Mouse (Mus musculus): ENCODE results near the gene Slmap.
"Not testable (repeated sequence)": the region's sequence is repeated elsewhere in the genome, so short reads cannot be mapped to it uniquely, and the experiment has no call there.

The Slmap gene

GRCm38 (mm10) chr14:26466544-26467125 is 68.1 kb downstream of the Slmap start:
- DNase-seq = no peak

DNA sequence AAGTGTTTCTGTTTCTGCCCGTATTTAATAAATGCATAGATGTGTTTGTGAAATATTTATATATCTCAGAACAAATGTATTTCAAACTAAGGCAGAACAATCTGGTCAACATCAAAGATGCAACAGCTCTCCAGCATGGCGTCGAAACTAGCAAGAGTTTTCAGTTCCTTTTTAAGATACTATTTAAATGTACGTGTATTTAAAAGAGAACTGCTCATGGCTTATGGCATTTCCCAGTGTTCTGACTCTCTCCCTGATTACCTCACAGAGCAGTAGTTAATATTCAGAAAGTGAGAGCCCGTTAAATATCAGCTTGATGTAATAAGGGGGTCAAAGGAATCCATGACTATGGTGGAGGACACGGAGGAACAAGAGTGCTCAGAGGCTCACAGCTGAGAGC is 68.8 kb downstream of the Slmap start:
- no peak for DNase-seq

DNA sequence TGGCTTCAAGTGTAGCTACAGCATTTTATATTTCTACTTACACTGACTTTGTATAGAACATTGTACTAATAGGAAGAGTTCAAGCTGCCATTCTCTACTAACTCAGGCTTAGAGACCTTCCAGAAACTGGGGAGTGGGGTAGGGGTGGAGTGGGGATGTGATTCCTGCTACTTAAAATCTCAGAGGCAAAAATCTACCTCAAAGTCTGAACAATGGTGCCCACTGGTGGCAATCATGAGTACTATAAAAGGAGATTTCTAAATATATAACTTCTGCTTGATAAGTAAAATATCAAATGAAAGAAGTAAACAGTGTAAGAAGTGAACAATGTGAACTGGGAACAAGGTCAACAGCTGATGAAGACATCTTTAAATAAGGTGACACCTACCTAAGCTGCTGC is 75.2 kb downstream of the Slmap start:
- DNase-seq = no peak

GRCm38 (mm10) chr14:26454851-26455250 is 79.9 kb downstream of the Slmap start:
- DNase-seq = no peak

DNA sequence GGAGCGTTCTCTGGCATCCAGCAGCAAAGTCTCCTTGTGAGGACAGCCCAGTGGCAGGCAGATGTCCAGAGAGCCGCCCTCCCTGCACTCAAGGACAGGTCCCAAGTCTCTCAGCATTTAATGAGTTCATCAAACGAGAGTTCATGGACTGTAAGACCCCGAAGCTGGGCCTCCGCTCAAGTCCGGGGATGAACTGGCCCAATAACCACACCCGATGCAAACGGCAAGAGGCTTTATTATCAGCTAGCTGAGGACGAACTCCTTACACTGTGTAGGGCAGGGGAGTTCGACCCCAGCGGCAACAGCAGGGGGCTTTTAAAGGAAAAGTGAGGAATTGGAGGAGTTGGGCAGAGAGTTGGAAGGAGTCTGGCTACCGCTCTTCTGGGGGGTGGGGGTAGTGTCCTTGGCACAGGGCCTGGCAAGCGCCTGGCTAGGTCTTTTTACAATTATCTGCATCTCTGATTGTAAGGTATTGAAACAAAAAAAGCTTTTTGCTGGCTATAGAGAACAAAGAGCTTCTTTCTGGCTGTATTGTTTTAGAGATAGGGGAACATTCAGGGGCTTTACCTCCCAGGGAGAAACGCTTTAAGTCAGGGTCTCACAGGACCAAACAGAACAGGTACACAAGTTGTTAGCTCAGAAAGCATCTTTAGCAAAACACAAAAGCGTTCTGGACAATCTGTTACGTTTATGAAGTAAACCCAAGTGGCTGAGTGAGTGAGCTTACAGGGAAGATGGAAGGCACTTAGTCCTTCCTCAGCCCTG is 84.5 kb downstream of the Slmap start:
- no peak for DNase-seq

DNA sequence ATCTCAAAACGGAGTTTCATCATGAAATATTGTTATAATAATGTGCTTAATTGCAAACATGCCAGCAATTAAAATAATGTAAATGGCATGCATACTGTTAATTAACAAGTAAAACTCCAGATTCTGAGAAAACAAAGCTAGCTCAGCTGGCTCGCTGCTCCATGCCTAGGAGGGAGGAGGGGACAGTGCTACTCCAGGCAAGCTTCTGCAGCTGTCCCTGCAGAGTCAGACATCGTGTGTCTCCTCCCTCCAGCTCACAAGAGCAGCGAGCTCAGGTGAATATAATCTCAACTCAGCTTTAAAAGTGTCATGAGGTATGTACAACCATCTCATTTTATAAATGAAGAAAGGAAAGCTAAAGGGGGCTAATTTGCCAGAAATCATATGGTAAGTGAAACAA is 86.2 kb downstream of the Slmap start:
- DNase-seq = no peak

DNA sequence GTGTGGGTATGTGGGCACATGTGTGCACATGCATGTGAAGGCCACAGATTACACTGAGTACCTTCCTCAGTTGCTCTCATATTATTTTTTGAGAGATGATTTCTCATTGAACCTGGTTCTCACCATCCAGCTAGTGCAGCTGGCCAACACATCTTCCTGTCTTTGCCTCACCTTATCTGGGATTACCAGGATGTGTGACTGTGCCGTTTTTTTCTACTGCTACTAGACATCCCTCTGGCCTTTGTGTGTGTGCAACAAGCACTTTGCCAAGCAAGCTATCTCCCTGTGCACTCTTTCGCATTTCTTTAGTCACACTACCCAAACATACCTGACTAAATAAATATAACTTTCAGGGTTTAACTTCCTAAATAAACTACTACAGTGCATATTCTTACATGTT is 87.5 kb downstream of the Slmap start:
- DNase-seq = no peak

DNA sequence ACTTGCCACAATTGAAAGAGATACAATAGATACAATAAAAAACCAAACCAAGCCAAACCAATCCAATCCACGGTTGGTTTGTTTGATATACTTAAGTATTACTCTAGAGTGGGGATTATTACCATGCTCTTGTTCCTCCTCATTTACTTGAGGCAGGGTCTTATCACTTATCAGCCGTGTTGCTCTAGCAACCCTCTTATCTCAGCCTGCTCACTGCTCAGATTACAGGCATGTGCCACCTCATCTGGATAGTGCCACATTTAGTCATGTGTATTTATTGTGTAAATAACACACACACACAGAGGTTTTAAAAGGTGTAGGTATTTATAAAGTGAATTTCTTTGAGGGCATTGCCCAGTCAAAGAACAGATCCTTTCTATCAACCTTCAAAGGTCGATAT is 88.2 kb downstream of the Slmap start:
- DNase-seq = no peak

DNA sequence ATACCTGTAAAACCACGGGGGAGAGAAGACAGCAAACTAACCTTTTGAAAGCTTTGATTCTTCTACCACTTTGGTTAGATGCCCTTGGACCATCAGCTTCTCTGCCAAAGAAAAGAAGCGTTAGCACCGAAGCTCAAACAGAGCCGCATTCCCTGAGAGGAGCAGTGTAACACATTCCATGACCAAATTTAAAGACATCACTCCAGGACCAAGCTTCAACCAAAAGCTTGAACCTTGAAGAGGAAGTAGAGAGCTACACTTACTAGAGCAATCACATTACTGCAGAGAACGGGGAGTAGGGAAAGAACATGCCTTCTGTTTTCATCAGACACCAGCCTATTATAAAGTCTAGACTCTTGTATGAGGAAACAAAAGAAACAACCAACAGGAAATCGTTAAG is 92.2 kb downstream of the Slmap start:
- DNase-seq = no peak

DNA sequence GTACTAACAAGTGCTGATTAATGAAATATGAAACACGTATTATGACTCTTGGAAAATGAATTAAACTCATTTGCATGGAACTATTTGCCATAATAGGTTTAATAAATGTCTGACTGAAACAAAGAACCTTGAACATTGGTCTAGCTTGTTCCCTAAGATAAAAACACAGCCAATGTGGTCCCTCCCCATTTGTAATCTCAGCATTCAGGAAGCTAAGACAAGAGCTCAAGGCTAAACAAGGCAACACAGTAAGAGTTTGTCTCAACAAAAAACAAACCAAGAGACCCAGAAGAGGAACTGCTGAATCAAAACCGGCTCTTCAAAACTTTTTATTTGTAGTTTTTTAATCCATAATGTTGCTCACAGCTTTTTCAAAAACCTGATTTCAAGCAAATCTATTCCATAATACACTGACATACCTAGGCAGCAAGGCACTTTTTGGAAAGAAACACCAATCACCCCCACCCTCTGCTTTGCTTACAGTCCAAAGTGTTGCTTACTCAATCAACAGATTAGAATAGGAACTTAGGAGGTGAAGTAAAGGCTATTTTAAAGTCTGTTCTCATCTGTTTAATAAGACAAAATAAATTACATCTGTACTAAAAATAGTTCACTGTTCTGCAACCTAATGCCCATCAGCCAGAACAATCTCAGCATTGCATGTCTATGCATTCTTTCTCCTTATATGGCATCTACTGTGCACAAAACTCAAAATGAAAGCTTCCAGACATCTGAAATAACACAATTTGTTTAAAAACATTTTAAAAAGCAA is 93.5 kb downstream of the Slmap start:
- no peak for DNase-seq

- no peak for DNase-seq
These were observed 94.7 kb downstream of the Slmap start for GRCm38 (mm10) chr14:26439996-26440395.

- no peak for DNase-seq
These were observed 97.0 kb downstream of the Slmap start for GRCm38 (mm10) chr14:26437771-26438170.

DNA sequence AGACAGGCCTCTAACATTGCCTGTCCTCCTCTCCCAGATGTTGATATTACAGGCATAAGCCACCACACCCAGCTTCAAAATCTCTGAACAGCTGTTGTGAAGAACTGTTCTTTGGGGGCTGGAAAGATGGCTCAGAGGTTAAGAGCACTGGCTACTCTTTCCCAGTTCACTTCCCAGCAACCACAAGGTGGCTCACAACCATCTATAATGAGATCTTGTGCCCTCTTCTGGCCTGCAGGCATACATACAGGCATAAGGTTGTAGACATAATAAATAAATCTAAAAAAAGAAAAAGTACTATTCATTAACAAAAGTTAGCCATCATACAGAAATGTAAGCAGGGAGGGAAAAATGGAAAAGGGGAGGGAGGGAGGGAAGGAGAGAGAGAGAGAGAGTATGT is 98.4 kb downstream of the Slmap start:
- no peak for DNase-seq

DNA sequence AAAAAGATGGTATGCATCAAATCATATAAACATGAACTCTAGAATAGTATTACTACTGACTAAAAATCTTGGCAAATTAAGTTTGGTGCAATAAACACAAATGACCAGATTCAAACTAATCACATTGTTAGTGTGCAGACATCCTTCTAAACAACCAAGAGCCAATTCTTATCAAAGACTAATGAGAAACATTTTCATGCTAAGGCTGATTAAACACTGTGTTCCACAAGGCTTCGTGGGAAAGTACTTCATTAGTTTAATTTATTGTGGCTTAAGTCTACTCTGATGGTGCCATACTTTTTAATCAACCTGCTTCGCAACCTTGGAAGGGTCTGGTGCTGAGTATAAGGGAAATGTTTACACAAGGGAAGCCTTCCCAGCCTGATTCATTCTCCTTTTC is 102.4 kb downstream of the Slmap start:
- no peak for DNase-seq

DNA sequence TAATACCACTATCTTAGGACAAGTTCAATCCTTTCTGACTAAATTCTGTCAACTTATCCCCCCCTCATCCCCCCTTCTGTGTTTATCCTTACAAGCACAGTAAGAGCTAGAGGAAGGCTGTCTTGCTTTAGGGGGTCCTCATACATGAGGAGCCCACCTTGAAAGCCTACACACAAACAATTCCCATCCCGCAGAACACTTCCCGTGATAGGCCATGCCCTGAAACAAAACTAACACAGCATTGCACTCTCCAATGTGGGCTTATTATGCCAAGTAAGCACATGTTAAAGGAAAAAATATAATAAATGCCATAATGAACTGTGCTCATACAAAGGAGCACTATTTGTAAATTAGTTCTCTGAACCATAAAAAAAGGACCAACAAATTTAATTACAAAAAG is 102.8 kb downstream of the Slmap start:
- no peak for DNase-seq

- DNase-seq = no peak
These were observed 114.5 kb downstream of the Slmap start for GRCm38 (mm10) chr14:26420231-26420630.

GRCm38 (mm10) chr14:26417956-26418355 is 116.8 kb downstream of the Slmap start:
- DNase-seq = no peak

- no peak for DNase-seq
These were observed 117.6 kb downstream of the Slmap start for GRCm38 (mm10) chr14:26417088-26417487.

DNA sequence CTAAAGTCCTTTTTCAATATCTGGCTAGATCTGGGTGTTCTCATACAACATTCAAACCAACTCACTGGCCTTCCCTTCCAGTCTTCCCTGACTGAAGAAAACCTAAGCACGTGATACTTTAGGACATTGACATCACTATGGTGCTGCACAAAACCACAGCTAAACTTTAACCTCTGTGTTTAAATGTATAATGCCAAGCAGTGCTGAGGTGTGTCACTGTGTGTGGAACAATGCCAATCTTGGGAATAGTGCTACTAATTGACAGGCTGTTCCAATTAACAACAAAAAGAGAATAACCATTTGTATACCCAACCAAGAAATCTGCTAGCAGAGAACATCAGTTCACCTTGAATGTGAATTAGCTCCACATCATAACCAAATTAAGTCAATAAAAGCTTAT is 121.2 kb downstream of the Slmap start:
- no peak for DNase-seq

DNA sequence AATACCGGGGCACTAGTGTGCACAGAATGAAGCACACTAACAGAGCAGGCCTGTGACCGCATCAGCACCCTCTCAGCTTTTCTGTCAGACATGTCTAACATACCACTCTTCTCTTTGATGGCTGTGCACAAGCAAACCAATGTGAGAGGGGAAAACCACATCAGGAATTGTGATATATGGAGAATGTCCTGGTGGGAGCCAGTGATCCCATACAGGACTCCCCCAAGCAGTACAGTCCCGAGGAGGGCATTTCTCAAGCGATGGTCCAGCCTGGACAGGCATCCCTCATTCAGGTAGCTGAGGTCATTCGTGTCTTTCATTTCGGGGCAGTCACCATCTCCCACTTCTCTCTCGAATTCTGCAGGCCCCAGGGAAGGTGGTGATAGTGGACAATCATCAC is 128.0 kb downstream of the Slmap start:
- no peak for DNase-seq

DNA sequence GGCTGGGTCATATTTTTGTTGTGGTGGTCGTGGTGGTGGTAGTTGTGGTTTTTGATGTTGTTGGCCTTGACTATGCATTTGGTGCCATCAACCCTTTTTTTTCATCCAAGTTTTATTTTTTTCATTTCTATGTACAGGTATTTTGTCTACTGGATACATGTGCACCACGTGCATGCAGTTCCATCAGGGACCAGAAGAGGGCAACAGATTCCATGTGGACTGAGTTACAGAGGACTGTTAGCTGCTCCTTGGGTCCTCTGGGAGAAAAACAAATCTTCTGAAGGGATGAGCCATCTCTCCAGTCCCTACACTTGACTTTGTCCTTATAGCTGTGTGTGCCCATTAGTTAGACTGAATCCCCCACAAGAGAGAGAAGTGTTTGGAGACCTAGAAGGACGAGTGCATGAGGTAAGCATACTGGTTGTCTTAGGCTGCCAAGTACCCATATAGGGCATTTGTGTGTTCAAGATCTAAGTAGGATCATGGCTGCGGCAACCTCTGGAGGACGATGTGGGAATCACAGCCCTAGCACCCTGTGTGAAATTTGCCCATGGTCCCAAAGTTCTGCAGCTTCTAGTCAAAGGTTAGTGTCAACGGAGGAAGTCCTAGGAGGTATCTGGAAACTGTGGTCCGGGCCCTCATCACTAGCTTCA is 136.1 kb downstream of the Slmap start:
- no peak for DNase-seq

GRCm38 (mm10) chr14:26391866-26392265 is 142.9 kb downstream of the Slmap start:
- no peak for DNase-seq

- DNase-seq = not testable (repeated sequence)
These were observed 145.8 kb downstream of the Slmap start for GRCm38 (mm10) chr14:26388961-26389360.

DNA sequence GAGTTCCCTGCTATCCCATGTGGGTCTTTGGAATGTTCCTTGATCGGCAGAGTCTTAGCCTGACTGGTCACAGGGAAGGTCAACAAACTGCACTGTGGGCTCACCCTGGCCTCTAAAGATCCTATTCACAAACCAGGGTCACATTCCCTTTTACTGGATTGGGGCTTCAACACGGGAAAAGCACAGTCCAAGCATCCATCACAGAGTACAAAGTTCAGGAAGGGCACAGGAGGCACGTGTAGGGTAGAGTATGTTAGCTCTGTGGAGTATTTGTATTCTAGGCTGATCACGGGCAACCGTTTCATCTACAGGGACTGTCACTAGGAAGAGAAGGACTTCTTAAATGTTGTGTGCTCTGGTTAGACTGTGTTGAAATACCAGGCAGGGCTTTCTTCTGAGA is 147.7 kb downstream of the Slmap start:
- DNase-seq = not testable (repeated sequence)
